Mouse (Mus musculus): ENCODE data around the gene Nubp1. TPM values are rescaled to one million over a fixed set of nuclear protein-coding genes. Genes with fewer than 3 reads are reported as not detected.

Gene Nubp1
- total RNA-seq, 1 experiment from 2014 or later = 35.9 TPM

- ATAC-seq (replicated peaks in 1 of 2; ENCODE audit: insufficient read depth in 1 of 2, low FRiP score in 2 of 2, low TSS enrichment in 1 of 2, low read depth in 1 of 2, poor library complexity in 2 of 2, severe bottlenecking in 2 of 2) = peak; percentile 80 to 88
These were observed 40.7 kb downstream of the Nubp1 start for GRCm38 (mm10) chr16:10452445-10452896.

- no peak for ATAC-seq (replicated peaks in 1 of 2; ENCODE audit: insufficient read depth in 1 of 2, low FRiP score in 2 of 2, low TSS enrichment in 1 of 2, low read depth in 1 of 2, poor library complexity in 2 of 2, severe bottlenecking in 2 of 2)
These were observed 42.3 kb downstream of the Nubp1 start for GRCm38 (mm10) chr16:10453872-10454582.

GRCm38 (mm10) chr16:10454583-10454974, 42.8 kb downstream of the Nubp1 start:
- no peak for ATAC-seq (replicated peaks in 1 of 2; ENCODE audit: insufficient read depth in 1 of 2, low FRiP score in 2 of 2, low TSS enrichment in 1 of 2, low read depth in 1 of 2, poor library complexity in 2 of 2, severe bottlenecking in 2 of 2)

GRCm38 (mm10) chr16:10460188-10460587, 48.4 kb downstream of the Nubp1 start:
- no peak for ATAC-seq (replicated peaks in 1 of 2; ENCODE audit: insufficient read depth in 1 of 2, low FRiP score in 2 of 2, low TSS enrichment in 1 of 2, low read depth in 1 of 2, poor library complexity in 2 of 2, severe bottlenecking in 2 of 2)

GRCm38 (mm10) chr16:10461178-10461577, 49.4 kb downstream of the Nubp1 start:
- ATAC-seq (replicated peaks in 1 of 2; ENCODE audit: insufficient read depth in 1 of 2, low FRiP score in 2 of 2, low TSS enrichment in 1 of 2, low read depth in 1 of 2, poor library complexity in 2 of 2, severe bottlenecking in 2 of 2) = peak; percentile 59 to 71; a peak in 3 of 4 replicates

- ATAC-seq (replicated peaks in 1 of 2; ENCODE audit: insufficient read depth in 1 of 2, low FRiP score in 2 of 2, low TSS enrichment in 1 of 2, low read depth in 1 of 2, poor library complexity in 2 of 2, severe bottlenecking in 2 of 2) = no peak
These were observed 53.4 kb downstream of the Nubp1 start for GRCm38 (mm10) chr16:10465011-10465681.

- no peak for ATAC-seq (replicated peaks in 1 of 2; ENCODE audit: insufficient read depth in 1 of 2, low FRiP score in 2 of 2, low TSS enrichment in 1 of 2, low read depth in 1 of 2, poor library complexity in 2 of 2, severe bottlenecking in 2 of 2)
These were observed 55.8 kb downstream of the Nubp1 start for GRCm38 (mm10) chr16:10467391-10468107.

- ATAC-seq (replicated peaks in 1 of 2; ENCODE audit: insufficient read depth in 1 of 2, low FRiP score in 2 of 2, low TSS enrichment in 1 of 2, low read depth in 1 of 2, poor library complexity in 2 of 2, severe bottlenecking in 2 of 2) = no peak
These were observed 56.5 kb downstream of the Nubp1 start for GRCm38 (mm10) chr16:10468201-10468600.

- no peak for ATAC-seq (replicated peaks in 1 of 2; ENCODE audit: insufficient read depth in 1 of 2, low FRiP score in 2 of 2, low TSS enrichment in 1 of 2, low read depth in 1 of 2, poor library complexity in 2 of 2, severe bottlenecking in 2 of 2)
These were observed 60.2 kb downstream of the Nubp1 start for GRCm38 (mm10) chr16:10471950-10472349.

Other genes with a start within 250 kb of the Nubp1 start
- 0.35 TPM in 1 of 2 replicates, not detected in the other for gene Rpl39l, start 241.7 kb upstream of the Nubp1 start, total RNA-seq (2017)
- gene Atf7ip2, start 219.2 kb upstream of the Nubp1 start, total RNA-seq (2017) = 6.4 TPM in 1 of 2 replicates, not detected in the other
- 0.19 and 0.55 TPM in 2 replicates for gene Emp2, start 98.0 kb upstream of the Nubp1 start, total RNA-seq (2017)
- gene Tekt5, start 16.5 kb upstream of the Nubp1 start, total RNA-seq (2017) = not detected in 2 replicates
- gene Tvp23a, start 35.4 kb downstream of the Nubp1 start, total RNA-seq (2017) = 0.19 TPM in 1 of 2 replicates, not detected in the other
- 2.3 and 2.4 TPM in 2 replicates for gene Ciita, start 68.1 kb downstream of the Nubp1 start, total RNA-seq (2017)
- 6.6 and 13.0 TPM in 2 replicates for gene Dexi, start 131.1 kb downstream of the Nubp1 start, total RNA-seq (2017)
- gene Clec16a, start 133.4 kb downstream of the Nubp1 start, total RNA-seq (2017) = 15.0 and 15.4 TPM in 2 replicates